Mouse (Mus musculus) frontal cortex, postnatal 14 days (tissue): Measurements from ENCODE around the gene Trpm3.

ENCODE experiments used
- DNase-seq, 2 experiments: peaks; one replicate each; pipeline ENCODE4 v3.0.0; 2022; ENCODE audit warnings: low spot score in 2 of 2

Gene Trpm3

GRCm38 (mm10) chr19:22473030-22473712, 334.3 kb downstream of the Trpm3 start:
- no peak for DNase-seq

- no peak for DNase-seq
Observed at GRCm38 (mm10) chr19:22478295-22478989, 339.6 kb downstream of the Trpm3 start.

DNA sequence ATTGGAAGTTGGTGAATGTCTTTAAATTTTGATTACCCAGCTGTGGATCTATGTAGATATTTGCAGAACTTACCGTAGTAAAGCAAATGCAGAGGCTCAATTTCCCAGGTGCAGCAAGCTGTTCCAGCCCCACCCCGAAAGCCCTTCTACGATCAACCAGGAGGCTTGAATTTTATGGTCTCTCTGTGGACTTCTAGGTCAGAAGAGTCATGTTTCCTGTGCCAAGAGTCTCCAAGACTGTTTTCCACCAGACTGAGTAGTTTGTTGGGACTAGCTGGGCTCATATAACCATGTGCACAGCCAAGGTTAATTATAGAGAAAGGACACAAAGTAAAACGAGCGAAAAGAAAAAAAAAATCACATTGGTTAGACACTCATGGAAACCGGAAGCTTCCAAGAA, 364.6 kb downstream of the Trpm3 start:
- DNase-seq, result no peak

DNA sequence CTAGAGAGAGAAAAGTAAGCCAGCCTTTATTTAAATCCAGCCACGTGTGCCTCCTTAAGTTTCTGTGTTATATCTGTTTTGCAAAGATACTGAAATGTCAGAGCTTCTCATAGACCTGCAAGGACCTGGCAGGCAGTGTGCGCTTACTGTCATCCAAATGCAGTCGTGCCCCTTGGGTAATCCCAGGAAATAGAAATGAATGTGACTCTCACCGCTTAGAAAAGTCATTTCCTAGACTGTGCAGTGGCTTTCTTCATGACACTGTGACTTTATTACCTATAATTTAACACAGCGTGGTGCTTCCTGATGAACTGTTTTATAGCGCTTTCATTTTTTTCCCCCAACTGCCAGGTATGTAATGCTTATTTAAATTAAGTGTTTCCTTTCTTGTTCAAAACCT, 379.7 kb downstream of the Trpm3 start:
- no peak for DNase-seq

DNA sequence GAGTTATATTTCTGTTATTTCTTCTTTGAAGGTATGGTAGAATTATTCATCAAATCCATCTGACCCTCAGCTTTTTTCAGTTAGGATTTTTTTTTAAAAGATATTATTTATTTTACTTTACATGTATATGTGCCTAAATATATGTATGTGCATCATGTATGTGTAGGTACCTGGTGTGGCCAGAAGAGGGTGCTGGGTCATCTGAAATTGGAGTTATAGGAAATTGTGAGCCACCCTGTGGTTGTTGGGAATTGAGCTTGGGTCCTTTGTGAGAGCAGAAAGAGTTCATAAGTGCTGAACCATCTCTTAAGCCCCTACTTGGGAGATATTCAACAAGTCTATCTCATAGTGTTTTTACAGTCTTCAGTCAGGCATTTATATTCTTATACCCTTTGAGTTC, 389.1 kb downstream of the Trpm3 start:
- no peak for DNase-seq

DNA sequence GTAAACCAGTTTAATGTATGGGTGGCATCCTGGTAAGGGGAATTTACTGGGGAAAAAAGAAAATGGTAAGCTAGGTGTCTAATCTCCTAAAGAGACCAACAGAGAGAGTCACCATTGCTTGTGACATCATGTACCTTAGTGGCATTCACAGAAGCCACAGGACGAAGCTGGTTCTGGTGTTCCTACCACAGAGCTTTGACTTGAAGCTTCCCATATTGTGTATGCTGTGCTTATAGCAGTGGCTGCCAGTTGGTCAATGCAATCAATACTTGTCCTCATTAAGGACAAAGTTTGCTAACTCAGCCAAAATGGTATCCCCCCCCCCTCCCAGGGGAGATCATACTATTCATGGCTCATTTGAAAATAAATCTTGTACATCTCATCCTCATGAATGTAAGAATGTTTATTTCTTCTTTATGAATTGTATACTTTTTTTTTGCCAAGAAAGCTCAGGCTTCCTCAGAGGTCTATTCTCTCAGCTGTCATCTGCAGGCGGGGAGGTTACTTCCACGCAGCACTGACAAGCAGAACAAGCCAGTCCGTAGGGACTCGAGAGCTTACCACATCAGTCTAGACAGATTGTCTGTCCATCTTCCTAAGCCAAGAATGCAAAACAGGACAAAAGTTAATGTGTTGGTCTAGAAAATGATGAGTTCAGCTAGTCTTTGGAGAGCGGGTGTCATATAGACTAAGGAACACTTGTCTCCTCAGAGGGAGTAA, 404.3 kb downstream of the Trpm3 start:
- no peak for DNase-seq

- DNase-seq, result peak in 1 of 2 experiments; percentile 37
Observed at GRCm38 (mm10) chr19:22552179-22552578, 413.3 kb downstream of the Trpm3 start.

GRCm38 (mm10) chr19:22554421-22554941, 415.6 kb downstream of the Trpm3 start:
- DNase-seq, result peak; percentile 8 to 31

GRCm38 (mm10) chr19:22572396-22572795, 433.6 kb downstream of the Trpm3 start:
- DNase-seq, result no peak

DNA sequence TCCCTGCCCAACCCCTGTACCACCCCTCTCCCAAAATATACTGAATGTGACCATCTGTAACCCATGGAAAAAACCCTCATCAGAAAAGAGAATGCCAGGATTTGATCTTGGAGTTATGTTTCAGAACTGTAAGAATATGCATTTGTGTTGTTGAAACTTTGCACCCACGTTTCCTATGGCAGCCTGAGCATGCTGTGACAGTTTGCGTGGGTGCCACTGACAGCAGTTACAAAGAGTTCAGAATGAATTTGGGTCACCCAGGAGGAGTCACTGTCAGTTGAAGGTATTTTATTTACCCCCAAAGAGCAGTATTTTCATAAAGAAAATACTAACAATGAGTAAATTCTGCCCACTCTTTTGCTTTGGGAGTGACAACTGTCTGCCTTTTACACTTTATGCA, 434.0 kb downstream of the Trpm3 start:
- DNase-seq, result no peak

- DNase-seq, result no peak
Observed at GRCm38 (mm10) chr19:22582120-22582745, 443.4 kb downstream of the Trpm3 start.

DNA sequence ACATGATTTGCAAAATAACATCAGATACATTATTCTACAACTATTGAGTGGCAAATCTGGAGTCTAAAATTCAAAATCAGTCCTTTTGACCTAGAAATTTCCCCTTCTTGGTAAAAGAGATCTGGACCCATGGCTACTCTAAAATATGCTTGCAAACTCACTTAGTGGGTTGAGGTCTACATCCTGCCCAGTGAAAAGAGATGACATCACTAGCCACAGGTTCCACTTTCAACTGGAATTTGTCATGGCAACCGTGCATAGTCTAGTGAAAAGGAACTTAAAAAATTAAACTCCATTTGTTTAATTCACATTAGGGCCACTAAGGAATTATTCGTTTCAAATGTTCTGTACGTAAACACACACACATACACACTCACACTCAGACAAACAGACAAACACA, 455.6 kb downstream of the Trpm3 start:
- no peak for DNase-seq

DNA sequence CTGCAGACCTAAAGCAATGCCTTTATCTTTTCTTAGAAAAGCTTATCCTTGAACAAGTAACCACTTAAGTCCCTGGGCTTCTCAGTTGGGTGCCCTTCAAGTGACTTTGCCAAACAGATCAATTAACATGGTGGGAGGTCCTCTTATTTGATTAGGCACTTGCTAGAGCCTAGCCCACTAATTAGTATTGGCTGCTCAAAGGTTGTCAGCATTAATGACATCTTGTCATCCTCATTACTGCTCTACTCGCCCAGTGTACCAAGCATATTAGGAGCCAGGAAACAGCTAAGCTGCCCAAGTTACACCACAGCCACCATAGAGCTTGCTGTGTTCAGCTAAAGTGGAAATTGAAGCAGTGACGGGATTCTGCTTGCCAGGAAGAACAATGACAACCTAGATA, 456.4 kb downstream of the Trpm3 start:
- no peak for DNase-seq

GRCm38 (mm10) chr19:22596715-22597114, 457.9 kb downstream of the Trpm3 start:
- peak; percentile 41 to 46 for DNase-seq

DNA sequence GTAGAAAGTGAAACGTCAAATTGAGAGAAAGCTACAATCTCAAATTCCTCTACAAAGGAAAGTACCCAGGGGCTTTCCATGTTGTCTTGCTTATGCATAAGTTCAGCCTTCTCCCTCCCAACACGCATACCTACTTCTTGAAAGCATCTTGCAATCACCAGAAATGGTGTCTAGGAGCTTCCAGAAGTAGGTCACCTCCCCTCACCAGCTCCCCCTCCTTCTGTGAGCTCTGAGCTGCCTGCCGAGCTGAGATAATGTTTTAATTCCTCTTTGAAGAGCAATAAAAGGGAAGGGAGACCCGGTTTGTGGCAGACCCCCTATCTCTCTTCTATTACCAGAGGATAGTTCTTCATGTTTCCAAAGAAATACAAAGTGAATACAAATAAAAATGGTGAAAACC, 465.5 kb downstream of the Trpm3 start:
- DNase-seq, result no peak

DNA sequence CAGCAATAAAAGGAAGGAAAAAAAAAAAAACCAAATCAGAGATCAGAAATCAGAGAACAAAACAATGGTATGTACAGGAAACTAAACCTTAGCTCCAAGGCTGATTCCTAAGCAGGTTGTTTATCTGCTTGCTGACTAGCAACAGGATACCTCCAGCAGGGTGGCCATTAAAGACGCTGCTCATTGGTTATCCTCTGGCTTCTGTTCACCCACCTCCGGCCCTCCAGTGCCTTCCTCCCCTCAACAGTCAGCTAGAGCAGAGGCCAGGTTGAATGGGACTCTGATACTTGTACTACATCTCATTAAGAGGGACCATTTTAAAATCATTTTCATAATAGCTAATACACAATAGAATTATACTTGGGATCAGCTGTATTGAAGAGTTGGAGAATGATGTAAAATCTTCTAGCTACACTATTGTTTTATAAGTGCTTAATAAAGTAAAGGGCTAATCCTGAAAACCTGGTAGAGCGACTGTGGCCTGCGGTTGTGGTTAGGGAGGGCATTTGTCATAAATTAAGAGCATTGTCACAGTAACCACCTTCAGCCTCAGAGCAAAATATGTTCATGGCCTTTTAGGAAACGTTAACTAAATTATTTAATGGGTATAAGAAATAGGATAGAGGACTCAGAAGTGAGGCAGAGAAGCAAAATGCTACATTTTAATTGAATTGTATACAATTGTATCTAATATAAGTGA, 469.3 kb downstream of the Trpm3 start:
- no peak for DNase-seq

DNA sequence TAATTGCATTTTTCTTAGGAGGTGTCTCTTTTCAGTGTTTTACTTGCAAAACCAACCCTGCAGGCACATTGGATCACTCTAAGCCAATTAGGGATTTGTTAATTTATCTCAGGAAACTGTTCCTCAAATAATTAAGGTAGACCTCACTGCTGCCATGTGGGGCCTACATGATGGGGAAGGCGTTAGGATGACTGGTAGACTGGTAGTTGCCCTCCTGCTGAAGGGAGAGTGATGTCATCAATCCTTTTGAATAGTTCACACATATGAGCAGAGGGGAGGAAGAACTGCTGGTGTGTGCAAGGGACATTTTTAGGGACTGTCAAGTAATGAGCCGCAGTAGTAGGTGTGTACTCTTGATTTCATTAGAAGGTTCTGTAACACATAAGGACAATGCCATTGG, 472.8 kb downstream of the Trpm3 start:
- no peak for DNase-seq

DNA sequence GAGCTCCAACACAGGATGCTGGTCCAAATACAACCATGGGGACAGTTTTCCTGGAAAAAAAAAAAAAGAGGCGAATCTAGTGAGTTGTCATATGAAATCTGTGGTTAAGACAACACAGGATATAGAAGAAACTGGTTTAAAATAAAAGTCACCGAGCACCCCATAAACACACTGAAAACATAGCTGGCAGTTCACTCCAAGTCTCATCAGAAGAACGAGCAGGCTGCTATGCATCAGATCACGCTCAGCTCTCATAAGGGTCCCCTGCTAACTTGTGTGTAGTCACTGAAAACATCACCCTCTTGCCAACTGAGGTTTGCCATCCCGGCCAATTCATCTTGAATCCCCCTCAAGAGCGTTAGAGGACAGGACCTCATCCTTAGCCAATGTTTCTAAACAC, 476.5 kb downstream of the Trpm3 start:
- no peak for DNase-seq

DNA sequence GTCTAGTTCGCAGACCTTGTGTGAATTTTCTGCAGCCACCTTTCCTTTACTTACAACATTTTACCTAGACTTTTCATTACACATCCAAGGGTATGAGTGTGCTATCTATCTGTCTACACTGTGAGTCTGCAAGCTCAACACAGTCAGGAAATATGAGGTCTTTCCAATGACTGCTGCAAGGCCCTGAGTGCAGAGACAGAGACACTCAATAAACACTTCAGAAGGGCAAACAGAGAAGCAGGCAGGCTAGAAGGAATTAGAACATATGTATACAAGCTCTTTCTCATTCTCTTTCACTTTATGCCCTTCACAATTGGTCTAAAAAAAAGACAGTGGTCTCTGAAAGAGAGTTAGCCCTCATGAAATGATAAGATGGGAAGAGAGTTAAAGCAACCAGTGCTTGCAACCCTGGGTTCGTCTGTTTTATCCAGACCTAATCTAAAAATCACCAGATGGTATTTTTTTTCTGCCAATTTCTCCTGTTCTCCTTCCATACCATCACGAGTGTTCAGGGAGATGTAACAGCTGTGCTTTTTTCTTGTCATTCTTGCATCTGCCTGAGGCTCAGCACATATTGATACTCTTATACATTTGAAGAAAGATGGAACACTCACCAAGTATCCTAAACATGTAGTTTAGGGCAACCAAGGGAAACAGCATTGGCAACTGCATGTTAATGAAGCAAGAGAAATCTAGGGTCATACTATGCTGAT, 486.1 kb downstream of the Trpm3 start:
- no peak for DNase-seq

DNA sequence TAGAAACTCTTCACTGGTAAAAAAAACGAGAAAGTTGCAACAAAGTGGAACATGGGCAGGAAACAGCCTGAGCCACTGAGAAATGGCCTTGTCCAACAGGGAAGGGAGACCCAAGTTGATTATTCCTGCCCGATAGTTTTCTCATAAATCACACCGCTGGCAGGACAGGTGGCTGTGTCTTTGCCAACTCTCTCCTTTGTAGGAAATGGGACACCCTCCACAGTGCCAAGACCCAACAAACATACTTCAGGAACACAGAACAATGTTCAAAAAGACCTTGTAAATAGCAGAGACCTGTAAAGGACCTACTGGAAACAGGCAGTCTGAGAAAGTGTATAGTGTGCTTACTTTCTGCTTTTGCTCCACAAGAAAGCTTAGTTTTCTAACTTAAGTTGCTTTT, 490.0 kb downstream of the Trpm3 start:
- no peak for DNase-seq

- DNase-seq, result peak; percentile 19 to 33
Observed at GRCm38 (mm10) chr19:22631316-22631715, 492.5 kb downstream of the Trpm3 start.
